Mouse (Mus musculus): ENCODE measurements around the gene Rrnad1. TPM values are rescaled to one million over a fixed set of nuclear protein-coding genes. Genes with fewer than 3 reads are reported as not detected.
A peak's percentile ranks its signal among the peaks of the same experiment; 100 is the strongest.

The Rrnad1 gene
- polyA plus RNA-seq, 1 experiment from 2014 or later, result 23.7 TPM

DNA sequence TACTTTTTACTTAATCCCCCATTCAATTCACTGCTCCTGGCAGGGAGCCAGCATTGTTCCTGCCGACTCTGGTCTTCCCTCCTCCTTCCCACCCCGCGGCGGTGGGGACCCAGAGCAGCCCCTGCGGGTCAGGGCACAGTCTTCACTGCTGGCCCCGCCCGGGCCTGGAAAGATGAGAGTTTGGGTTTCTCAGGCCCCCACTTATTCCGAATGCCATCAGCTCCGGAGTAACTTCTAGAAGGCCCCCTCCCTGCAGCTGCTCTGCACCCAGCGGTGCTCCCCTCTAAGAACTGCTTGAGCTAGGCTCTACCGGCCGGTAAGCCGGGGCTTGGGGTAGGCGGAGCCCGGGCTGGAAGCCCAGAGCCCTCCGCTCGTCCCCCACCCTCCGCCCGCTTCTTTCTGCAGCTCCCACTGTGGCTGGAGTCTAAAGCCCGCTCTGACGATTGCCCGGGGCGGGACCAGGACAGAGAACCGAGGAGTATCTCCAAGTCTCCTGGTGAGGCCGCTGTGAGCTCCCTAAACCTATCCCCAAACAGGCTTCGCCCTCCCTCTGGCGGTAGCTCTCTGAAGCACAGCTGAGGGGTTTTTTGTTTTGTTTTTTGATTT, 30.2 kb upstream of the Rrnad1 start:
- peak; percentile 96 for ATAC-seq (ENCODE audit: low FRiP score)
- Histone ChIP-seq H3K27me3 (no peaks in the 10 kb centered on the region), H3K4me3 (replicated peaks) (peak overlapping the region; percentile 32), H3K4me2 (peak overlapping the region; percentile 65), H3K9ac (peak overlapping the region; percentile 41), H3K36me3 (replicated peaks) (no peaks in the 10 kb centered on the region), H3K27ac (peak overlapping the region; percentile 97), H3K4me1 (peaks cover 31% of the 10 kb centered on the region), H3K9me3 (no peaks in the 10 kb centered on the region)
- WGBS, result 1% methylated on average over 27 of the region's 27 CpGs

DNA sequence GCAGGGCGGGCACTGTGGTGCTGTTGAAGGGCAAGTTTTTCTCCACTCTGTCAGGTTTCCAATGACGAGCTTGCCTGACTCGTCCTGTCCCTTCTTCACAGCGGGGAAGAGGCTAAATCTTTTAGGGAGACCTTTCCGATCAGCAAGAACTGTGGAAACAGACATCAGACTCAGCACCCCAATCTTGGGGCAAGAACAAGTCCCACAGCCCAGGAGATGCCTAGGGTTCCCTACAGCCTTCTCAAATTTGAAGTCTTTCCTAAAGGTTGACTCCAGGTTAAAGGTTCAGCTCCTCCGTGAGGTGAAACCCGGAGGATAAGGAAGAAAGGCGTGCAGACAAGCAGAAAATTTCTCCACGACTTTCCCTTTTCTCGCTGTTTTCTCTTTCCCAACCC, 29.7 kb upstream of the Rrnad1 start:
- H3K4me2 ChIP-seq, result peak overlapping the region; percentile 65
- no peaks in the 10 kb centered on the region for H3K36me3 ChIP-seq (replicated peaks)
- H3K9ac ChIP-seq, result peak overlapping the region; percentile 41
- ATAC-seq (ENCODE audit: low FRiP score), result no peak
- H3K9me3 ChIP-seq, result no peaks in the 10 kb centered on the region
- peak overlapping the region; percentile 97 for H3K27ac ChIP-seq
- 2% methylated on average over 10 of the region's 10 CpGs for WGBS
- H3K27me3 ChIP-seq, result no peaks in the 10 kb centered on the region
- peaks cover 31% of the 10 kb centered on the region for H3K4me1 ChIP-seq
- peak overlapping the region; percentile 32 for H3K4me3 ChIP-seq (replicated peaks)

GRCm38 (mm10) chr3:87959371-87959770, 28.9 kb upstream of the Rrnad1 start:
- Histone ChIP-seq H3K4me3 (replicated peaks) (no peak overlapping the region), H3K36me3 (replicated peaks) (0 out of 2 replicates have a peak, but pooled peaks cover 3% of the 10 kb centered on the region), H3K27me3 (no peaks in the 10 kb centered on the region), H3K27ac (peak overlapping the region; percentile 97), H3K4me2 (no peak overlapping the region), H3K9me3 (no peaks in the 10 kb centered on the region), H3K9ac (no peak overlapping the region), H3K4me1 (peaks cover 31% of the 10 kb centered on the region)
- ATAC-seq (ENCODE audit: low FRiP score), result no peak
- WGBS, result 71% methylated on average over 7 of the region's 7 CpGs

GRCm38 (mm10) chr3:87958967-87959366, 28.4 kb upstream of the Rrnad1 start:
- H3K27me3 ChIP-seq, result no peaks in the 10 kb centered on the region
- 24% methylated on average over 1 of the region's 1 CpGs for WGBS
- peaks cover 31% of the 10 kb centered on the region for H3K4me1 ChIP-seq
- H3K27ac ChIP-seq, result 0 out of 2 replicates have a peak overlapping the region, but pooled peaks have one; percentile 97
- no peak overlapping the region for H3K4me3 ChIP-seq (replicated peaks)
- no peak overlapping the region for H3K4me2 ChIP-seq
- no peak overlapping the region for H3K9ac ChIP-seq
- no peak for ATAC-seq (ENCODE audit: low FRiP score)
- no peaks in the 10 kb centered on the region for H3K9me3 ChIP-seq
- 0 out of 2 replicates have a peak, but pooled peaks cover 7% of the 10 kb centered on the region for H3K36me3 ChIP-seq (replicated peaks)

- Histone ChIP-seq H3K27me3 (no peaks in the 10 kb centered on the region), H3K36me3 (replicated peaks) (peaks cover 12% of the 10 kb centered on the region; the same call in 1 of the 2 replicates), H3K4me3 (replicated peaks) (no peak overlapping the region), H3K4me2 (no peak overlapping the region), H3K27ac (peak overlapping the region; percentile 2; the same call in 1 of the 2 replicates), H3K4me1 (peaks cover 31% of the 10 kb centered on the region), H3K9me3 (no peaks in the 10 kb centered on the region), H3K9ac (0 out of 2 replicates have a peak overlapping the region, but pooled peaks have one; percentile 18)
- no peak for ATAC-seq (ENCODE audit: low FRiP score)
- 26% methylated on average over 4 of the region's 4 CpGs for WGBS
Measured at GRCm38 (mm10) chr3:87958476-87958875, 28.0 kb upstream of the Rrnad1 start.

- Histone ChIP-seq H3K36me3 (replicated peaks) (peaks cover 16% of the 10 kb centered on the region; the same call in 1 of the 2 replicates), H3K9ac (0 out of 2 replicates have a peak overlapping the region, but pooled peaks have one; percentile 18), H3K27ac (peak overlapping the region; percentile 2; the same call in 1 of the 2 replicates), H3K4me2 (no peak overlapping the region), H3K4me1 (peaks cover 31% of the 10 kb centered on the region), H3K27me3 (no peaks in the 10 kb centered on the region), H3K9me3 (no peaks in the 10 kb centered on the region), H3K4me3 (replicated peaks) (no peak overlapping the region)
- 0% methylated on average over 1 of the region's 1 CpGs for WGBS
- ATAC-seq (ENCODE audit: low FRiP score), result no peak
Measured at GRCm38 (mm10) chr3:87958056-87958455, 27.5 kb upstream of the Rrnad1 start.

- Histone ChIP-seq H3K4me3 (replicated peaks) (0 out of 2 replicates have a peak overlapping the region, but pooled peaks have one; percentile 5), H3K9ac (peak overlapping the region; percentile 25; the same call in 1 of the 2 replicates), H3K27me3 (0 out of 2 replicates have a peak, but pooled peaks cover 4% of the 10 kb centered on the region), H3K9me3 (no peaks in the 10 kb centered on the region), H3K4me1 (peaks cover 54% of the 10 kb centered on the region), H3K27ac (peak overlapping the region; percentile 26; the same call in 1 of the 2 replicates), H3K4me2 (peak overlapping the region; percentile 72), H3K36me3 (replicated peaks) (peaks cover 17% of the 10 kb centered on the region; the same call in 1 of the 2 replicates)
- WGBS, result 4% methylated on average over 5 of the region's 5 CpGs
- peak; percentile 45; the same call in 1 of the 2 replicates for ATAC-seq (ENCODE audit: low FRiP score)
Measured at GRCm38 (mm10) chr3:87952440-87952839, 21.9 kb upstream of the Rrnad1 start.

- Histone ChIP-seq H3K9me3 (no peaks in the 10 kb centered on the region), H3K36me3 (replicated peaks) (peaks cover 17% of the 10 kb centered on the region; the same call in 1 of the 2 replicates), H3K27me3 (0 out of 2 replicates have a peak, but pooled peaks cover 4% of the 10 kb centered on the region), H3K9ac (peak overlapping the region; percentile 25), H3K27ac (peak overlapping the region; percentile 16; the same call in 1 of the 2 replicates), H3K4me1 (peaks cover 59% of the 10 kb centered on the region), H3K4me3 (replicated peaks) (0 out of 2 replicates have a peak overlapping the region, but pooled peaks have one; percentile 5), H3K4me2 (peak overlapping the region; percentile 72)
- ATAC-seq (ENCODE audit: low FRiP score), result no peak
- WGBS, result 23% methylated on average over 12 of the region's 12 CpGs
Measured at GRCm38 (mm10) chr3:87951946-87952345, 21.4 kb upstream of the Rrnad1 start.

DNA sequence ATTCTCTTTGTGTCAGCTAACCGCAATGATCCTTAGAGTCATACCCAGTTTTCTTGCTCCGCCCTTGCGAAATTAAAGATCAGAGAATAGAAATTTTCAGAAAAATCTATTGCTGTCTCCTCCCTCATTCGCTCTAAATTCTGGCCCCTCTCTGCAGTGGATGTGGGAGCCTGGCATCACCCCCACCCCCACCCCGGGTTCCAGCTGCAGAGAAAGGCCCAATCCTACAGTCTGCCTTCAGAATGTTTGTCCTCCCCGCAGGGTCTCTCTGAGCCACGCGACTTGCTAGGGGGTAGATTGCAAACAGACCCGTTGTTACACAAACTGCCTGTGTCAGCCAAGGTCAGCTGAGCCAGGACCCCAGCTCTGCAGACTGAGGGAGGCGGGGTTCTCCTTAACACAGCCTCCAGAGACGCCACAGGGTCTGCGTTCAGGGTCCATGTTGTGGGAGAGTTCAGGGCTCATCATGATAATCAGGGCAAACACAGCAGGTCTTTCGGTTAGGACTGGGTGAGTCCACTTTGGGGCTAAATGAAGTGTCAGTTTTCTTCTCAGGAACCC, 19.5 kb upstream of the Rrnad1 start:
- H3K27me3 ChIP-seq, result 0 out of 2 replicates have a peak, but pooled peaks cover 4% of the 10 kb centered on the region
- peak overlapping the region; percentile 74 for H3K27ac ChIP-seq
- no peaks in the 10 kb centered on the region for H3K9me3 ChIP-seq
- peaks cover 78% of the 10 kb centered on the region for H3K4me1 ChIP-seq
- H3K4me3 ChIP-seq (replicated peaks), result peak overlapping the region; percentile 42
- H3K4me2 ChIP-seq, result peak overlapping the region; percentile 72
- no peak for ATAC-seq (ENCODE audit: low FRiP score)
- 4% methylated on average over 13 of the region's 13 CpGs for WGBS
- peaks cover 17% of the 10 kb centered on the region; the same call in 1 of the 2 replicates for H3K36me3 ChIP-seq (replicated peaks)
- H3K9ac ChIP-seq, result peak overlapping the region; percentile 59

DNA sequence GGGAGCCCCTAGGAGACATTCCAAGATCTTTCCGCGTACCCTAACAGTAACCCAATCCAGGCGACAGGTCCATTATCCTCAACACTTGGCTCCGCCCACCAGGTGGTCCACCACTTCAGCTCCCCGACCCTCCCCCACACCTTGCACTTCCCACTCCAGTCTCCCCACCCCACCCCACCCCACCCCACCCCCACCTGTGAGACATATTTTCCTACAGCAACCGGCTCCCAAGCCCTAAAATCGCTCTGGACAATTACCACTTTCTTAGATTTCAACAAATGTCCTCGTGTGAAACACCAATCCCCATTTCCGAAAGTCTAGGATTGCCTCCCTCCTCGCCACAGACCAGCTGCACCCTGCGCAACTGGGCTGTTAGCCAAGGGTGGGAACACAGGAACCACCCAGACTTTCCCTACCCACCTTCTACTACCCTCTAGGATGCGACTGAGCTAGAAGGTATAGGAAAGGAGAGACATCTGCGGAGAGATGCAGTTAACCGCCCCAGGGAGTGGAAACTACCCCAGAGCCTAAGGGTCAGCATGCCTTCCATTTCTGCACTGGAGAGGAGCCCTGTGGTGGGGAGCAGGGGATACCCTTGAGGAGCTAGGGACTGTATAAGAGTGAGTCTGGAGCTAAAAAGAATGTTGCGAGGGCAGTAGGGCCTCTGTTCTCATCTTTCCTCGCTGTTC, 18.9 kb upstream of the Rrnad1 start:
- Histone ChIP-seq H3K9ac (peak overlapping the region; percentile 59), H3K9me3 (no peaks in the 10 kb centered on the region), H3K4me2 (peak overlapping the region; percentile 72), H3K4me3 (replicated peaks) (peak overlapping the region; percentile 42), H3K27me3 (0 out of 2 replicates have a peak, but pooled peaks cover 4% of the 10 kb centered on the region), H3K4me1 (peaks cover 85% of the 10 kb centered on the region), H3K36me3 (replicated peaks) (peaks cover 14% of the 10 kb centered on the region; the same call in 1 of the 2 replicates), H3K27ac (peak overlapping the region; percentile 74)
- 4% methylated on average over 16 of the region's 16 CpGs for WGBS
- ATAC-seq (ENCODE audit: low FRiP score), result no peak

DNA sequence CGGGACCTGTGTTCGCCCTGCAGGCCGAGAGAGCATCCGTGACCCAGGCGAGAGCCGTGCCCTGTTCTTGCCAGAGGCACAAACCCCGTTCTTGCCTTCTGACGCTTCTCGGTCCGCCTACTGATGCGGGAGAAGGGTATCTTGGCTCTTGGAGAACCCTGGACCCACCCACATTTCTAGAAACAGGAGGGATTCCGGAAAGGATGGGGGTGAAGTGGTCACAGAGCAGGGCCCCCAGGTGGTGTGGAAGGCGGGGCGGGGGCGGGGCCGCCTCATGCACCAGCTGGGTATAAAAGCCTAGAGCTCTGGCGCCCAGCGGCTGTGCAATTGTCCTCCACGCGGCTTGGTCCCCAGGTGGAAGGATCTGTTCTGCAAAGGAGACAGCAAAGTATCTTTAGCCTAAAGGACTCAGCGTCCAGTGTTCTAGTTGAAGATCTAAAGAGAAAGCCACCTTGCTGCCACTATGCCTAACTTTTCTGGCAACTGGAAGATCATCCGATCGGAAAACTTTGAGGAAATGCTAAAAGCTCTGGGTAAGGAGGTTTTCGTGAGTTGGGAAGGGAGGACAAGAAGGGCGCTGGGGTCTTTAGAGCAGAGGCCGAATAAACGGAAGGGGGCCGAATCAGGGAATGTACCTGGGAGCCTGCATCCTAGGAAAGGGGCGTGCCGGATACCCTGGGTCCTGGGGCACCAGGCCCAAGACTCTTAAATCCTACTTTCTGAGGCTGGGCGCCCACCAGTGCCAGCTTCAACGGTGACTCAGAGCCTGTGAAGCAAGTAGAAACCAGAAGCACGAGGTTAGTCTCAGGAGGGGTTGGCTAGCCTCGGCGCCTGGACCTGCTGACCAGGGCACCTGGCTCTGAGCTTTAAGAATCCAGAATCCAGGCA, 18.1 kb upstream of the Rrnad1 start, which contains the start of gene Crabp2:
Gene Crabp2, plus strand, starts transcription at position 289 of the 888 bp plus-strand sequence.
- no peak for ATAC-seq (ENCODE audit: low FRiP score)
- H3K36me3 ChIP-seq (replicated peaks), result peaks cover 6% of the 10 kb centered on the region; the same call in 1 of the 2 replicates
- 0 out of 2 replicates have a peak, but pooled peaks cover 4% of the 10 kb centered on the region for H3K27me3 ChIP-seq
- WGBS, result 1% methylated on average over 35 of the region's 35 CpGs
- peak within 1 kb of the TSS; percentile 74 for H3K27ac ChIP-seq
- no peaks in the 10 kb centered on the region for H3K9me3 ChIP-seq
- peaks cover 86% of the 10 kb centered on the region for H3K4me1 ChIP-seq
- H3K4me2 ChIP-seq, result peak within 1 kb of the TSS; percentile 72
- H3K4me3 ChIP-seq (replicated peaks), result peak within 1 kb of the TSS; percentile 42
- H3K9ac ChIP-seq, result peak within 1 kb of the TSS; percentile 59
